ENCODE assay signal across 15 mouse cellular contexts in genomic region chr13:9749796-9750195, GRCm38 (mm10). TPM values are rescaled to one million over a fixed set of nuclear protein-coding genes. Genes with fewer than 3 reads are reported as not detected.
A peak's percentile ranks its signal among the peaks of the same experiment; 100 is the strongest.
DNase-seq lines count a peak whose midpoint lies in the region; ATAC-seq and TF ChIP-seq lines count a peak whose summit lies in the region.
"Had no signal": no experiment of that assay in that cellular context is flagged by ENCODE, and none has a peak within 500 bp of the region (broad histone marks: within the 10 kb centered on the region; RNA-seq: fewer than 3 reads in every experiment).

No protein-coding gene starts in this region.

- H3K9me3 ChIP-seq in lung, postnatal 0 days (ENCODE audit: low read length) = no peaks in the 10 kb centered on the region
- H3K9me3 ChIP-seq in stomach, postnatal 0 days (ENCODE audit: control insufficient read depth, low read length) = no peaks in the 10 kb centered on the region
- H3K9me3 ChIP-seq: embryonic facial prominence, embryonic 13.5 days; liver, embryonic 13.5 days; midbrain, embryonic 12.5 days had no signal

- no peaks in the 10 kb centered on the region for H3K36me3 ChIP-seq in lung, postnatal 0 days (ENCODE audit: insufficient read depth, low read length)
- H3K36me3 ChIP-seq in stomach, postnatal 0 days (ENCODE audit: control insufficient read depth, insufficient read depth, low read length) = no peaks in the 10 kb centered on the region
- H3K36me3 ChIP-seq: embryonic facial prominence, embryonic 13.5 days; liver, embryonic 13.5 days; midbrain, embryonic 12.5 days had no signal

- TF ChIP-seq EP300 in lung, postnatal 0 days (IDR thresholded peaks at IDR 0.05) = no peak
- TF ChIP-seq EP300 in stomach, postnatal 0 days (optimal IDR thresholded peaks at IDR 0.05) = no peak

- DNase-seq in frontal cortex, postnatal 14 days (ENCODE audit: low spot score in 2 of 2) = no peak
- peak; percentile 81 for DNase-seq in lung, postnatal 0 days (ENCODE audit: low spot score)
- DNase-seq in lung, postnatal 10 days = no peak
- DNase-seq in stomach, postnatal 0 days (ENCODE audit: low spot score) = no peak
- DNase-seq in cerebellum, adult 11 months = no peak
- no peak for DNase-seq in cerebellum, adult 11-12 months
- DNase-seq: kidney, adult 8-10 months; liver, embryonic 13.5 days; lung, postnatal 14 days; retina, postnatal 1 day; thymus, postnatal 4 days had no signal

- H3K27me3 ChIP-seq in lung, postnatal 0 days (replicated peaks; ENCODE audit: insufficient read depth, low read length) = no peaks in the 10 kb centered on the region
- no peaks in the 10 kb centered on the region for H3K27me3 ChIP-seq in stomach, postnatal 0 days (ENCODE audit: control insufficient read depth, insufficient read depth, low read length)
- H3K27me3 ChIP-seq: embryonic facial prominence, embryonic 13.5 days; liver, embryonic 13.5 days; midbrain, embryonic 12.5 days had no signal

- no peak for TF ChIP-seq CTCF in lung, postnatal 0 days (IDR thresholded peaks at IDR 0.05)
- TF ChIP-seq CTCF in embryonic fibroblast, embryonic 13.5 days (IDR thresholded peaks at IDR 0.05; ENCODE audit: borderline replicate concordance, insufficient read depth, low read length) = no peak
- TF ChIP-seq CTCF in stomach, postnatal 0 days (IDR thresholded peaks at IDR 0.05; ENCODE audit: low read depth) = no peak

- 27% methylated on average over 4 of the region's 4 CpGs for WGBS in lung, postnatal 0 days
- 25% methylated on average over 4 of the region's 4 CpGs for WGBS in stomach, postnatal 0 days

- H3K4me3 ChIP-seq in lung, postnatal 0 days (ENCODE audit: low read depth, low read length) = no peak overlapping the region
- no peak overlapping the region for H3K4me3 ChIP-seq in embryonic fibroblast, embryonic 13.5 days (ENCODE audit: insufficient read depth, low read length)
- H3K4me3 ChIP-seq in stomach, postnatal 0 days (ENCODE audit: low read depth, low read length) = no peak overlapping the region
- H3K4me3 ChIP-seq: embryonic facial prominence, embryonic 13.5 days; liver, embryonic 13.5 days; midbrain, embryonic 12.5 days had no signal

- no peak for TF ChIP-seq POLR2A in embryonic fibroblast, embryonic 13.5 days (IDR thresholded peaks at IDR 0.05; ENCODE audit: low read depth, low read length)

- H3K4me2 ChIP-seq in lung, postnatal 0 days (replicated peaks; ENCODE audit: low read depth, low read length) = no peak overlapping the region
- H3K4me2 ChIP-seq in stomach, postnatal 0 days (replicated peaks; ENCODE audit: low read depth) = no peak overlapping the region
- H3K4me2 ChIP-seq: embryonic facial prominence, embryonic 13.5 days; liver, embryonic 13.5 days; midbrain, embryonic 12.5 days had no signal

- H3K9ac ChIP-seq in lung, postnatal 0 days (replicated peaks; ENCODE audit: low read depth) = no peak overlapping the region
- no peak overlapping the region for H3K9ac ChIP-seq in stomach, postnatal 0 days (ENCODE audit: low read length)
- H3K9ac ChIP-seq: embryonic facial prominence, embryonic 13.5 days; liver, embryonic 13.5 days; midbrain, embryonic 12.5 days had no signal

- H3K27ac ChIP-seq in lung, postnatal 0 days (ENCODE audit: low read length) = no peak overlapping the region
- peak overlapping the region; percentile 37; the same call in 1 of the 2 replicates for H3K27ac ChIP-seq in embryonic fibroblast, embryonic 13.5 days (ENCODE audit: insufficient read depth, low read length)
- H3K27ac ChIP-seq in stomach, postnatal 0 days (replicated peaks) = peak overlapping the region; percentile 53; the same call in 1 of the 2 replicates
- H3K27ac ChIP-seq: liver, embryonic 13.5 days; midbrain, embryonic 12.5 days had no signal

- peak; percentile 31; the same call in 1 of the 2 replicates for ATAC-seq in frontal cortex, adult (ENCODE audit: low TSS enrichment)
- ATAC-seq in lung, postnatal 0 days = peak; percentile 83
- ATAC-seq in stomach, postnatal 0 days (ENCODE audit: low FRiP score, low TSS enrichment) = peak; percentile 64; the same call in 1 of the 2 replicates

- no peaks in the 10 kb centered on the region for H3K4me1 ChIP-seq in lung, postnatal 0 days (ENCODE audit: insufficient read depth, low read depth, low read length)
- peaks cover 15% of the 10 kb centered on the region for H3K4me1 ChIP-seq in embryonic fibroblast, embryonic 13.5 days (ENCODE audit: control insufficient read depth, insufficient read depth, low read length)
- H3K4me1 ChIP-seq in stomach, postnatal 0 days (replicated peaks; ENCODE audit: control insufficient read depth, insufficient read depth) = no peaks in the 10 kb centered on the region; the same call in 1 of the 2 replicates

RNA-seq across cellular contexts. Expression of gene Zmynd11, which starts 15.3 kb away (rescaled TPM):
- polyA plus RNA-seq in lung, postnatal 0 days (2015; fragmentation: Nextera tagmentation; extraction: Ambion mirVana) = 78.1 and 86.8 TPM in 2 replicates
- 101 and 135 TPM in 2 replicates for polyA plus RNA-seq in embryonic fibroblast, embryonic 13.5 days (2011; ENCODE audit: insufficient read length, low read depth, missing spikeins)
- polyA plus RNA-seq in stomach, postnatal 0 days (2015; fragmentation: Nextera tagmentation; extraction: Ambion mirVana) = 47.0 and 47.7 TPM in 2 replicates

Comparison
In these comparisons a context has a peak if more than half of its experiments do, and no peak if none do; other contexts are left out.
1. ATAC-seq: peak in every context shown above with its lines; median percentile 83 in lung, postnatal 0 days; 64 in stomach, postnatal 0 days; 31 in frontal cortex, adult.